Mouse (Mus musculus) heart, embryonic 13.5 days (tissue): Measurements from ENCODE around the gene Oxnad1. TPM values are rescaled to one million over a fixed set of nuclear protein-coding genes. Genes with fewer than 3 reads are reported as not detected.
"Not testable (repeated sequence)": the region's sequence is repeated elsewhere in the genome, so short reads cannot be mapped to it uniquely, and the experiment has no call there.

ENCODE experiments used
- ATAC-seq: fragments of 200-750 bp; cut with Nextera tagmentation; 2 replicates; pipeline ENCODE4 v1.8.0; 2017; ENCODE audit warnings: moderate TSS enrichment; ENCODE audit not compliant: insufficient number of reproducible peaks, low FRiP score, low TSS enrichment; ENCODE audit errors: extremely low read depth
- H3K27ac ChIP-seq: fragments of 300-500 bp; sonication (generic); replicated peaks from 2 replicates; pipeline ENCODE4 v1.5.1; 2015; ENCODE audit warnings: moderate library complexity, mild to moderate bottlenecking, inconsistent platforms
- H3K27me3 ChIP-seq: fragments of 300-500 bp; sonication (generic); replicated peaks from 2 replicates; pipeline ENCODE4 v1.6.1; 2015; ENCODE audit warnings: mild to moderate bottlenecking, inconsistent platforms
- H3K36me3 ChIP-seq: fragments of 300-500 bp; sonication (generic); 2 replicates; pipeline ENCODE4 v1.6.1; 2015; ENCODE audit warnings: mild to moderate bottlenecking, inconsistent platforms
- H3K4me1 ChIP-seq: fragments of 300-500 bp; sonication (generic); 2 replicates; pipeline ENCODE4 v1.6.1; 2015; ENCODE audit warnings: inconsistent platforms
- H3K4me2 ChIP-seq: fragments of 300-500 bp; sonication (generic); 2 replicates; pipeline ENCODE4 v1.6.1; 2015; ENCODE audit warnings: inconsistent platforms, mild to moderate bottlenecking, moderate library complexity
- H3K4me3 ChIP-seq: fragments of 300-500 bp; sonication (generic); 2 replicates; pipeline ENCODE4 v1.5.1; 2015; ENCODE audit warnings: moderate library complexity, mild to moderate bottlenecking, inconsistent platforms
- H3K9ac ChIP-seq: fragments of 300-500 bp; sonication (generic); 2 replicates; pipeline ENCODE4 v1.6.1; 2015; ENCODE audit warnings: inconsistent platforms, mild to moderate bottlenecking, moderate library complexity
- H3K9me3 ChIP-seq: fragments of 300-500 bp; sonication (generic); 2 replicates; pipeline ENCODE4 v1.6.1; 2016; ENCODE audit warnings: inconsistent platforms
- WGBS: fragments of 180-500 bp; shearing (Covaris S2); methylation state at CpG from one replicate; pipeline ENCODE4 v1.1.7; 2015; ENCODE audit warnings: mixed read lengths; 5-methylcytosine and 5-hydroxymethylcytosine counted together
- polyA plus RNA-seq: library from polyadenylated mRNA; unstranded; fragments of >200 nt; fragmentation: Nextera tagmentation; extraction: Ambion mirVana; gene quantifications from 2 replicates; pipeline ENCODE4 v1.2.1, GENCODE M21; 2015

Oxnad1 gene
- polyA plus RNA-seq, 1 experiment from 2014 or later, result 31.9 TPM

DNA sequence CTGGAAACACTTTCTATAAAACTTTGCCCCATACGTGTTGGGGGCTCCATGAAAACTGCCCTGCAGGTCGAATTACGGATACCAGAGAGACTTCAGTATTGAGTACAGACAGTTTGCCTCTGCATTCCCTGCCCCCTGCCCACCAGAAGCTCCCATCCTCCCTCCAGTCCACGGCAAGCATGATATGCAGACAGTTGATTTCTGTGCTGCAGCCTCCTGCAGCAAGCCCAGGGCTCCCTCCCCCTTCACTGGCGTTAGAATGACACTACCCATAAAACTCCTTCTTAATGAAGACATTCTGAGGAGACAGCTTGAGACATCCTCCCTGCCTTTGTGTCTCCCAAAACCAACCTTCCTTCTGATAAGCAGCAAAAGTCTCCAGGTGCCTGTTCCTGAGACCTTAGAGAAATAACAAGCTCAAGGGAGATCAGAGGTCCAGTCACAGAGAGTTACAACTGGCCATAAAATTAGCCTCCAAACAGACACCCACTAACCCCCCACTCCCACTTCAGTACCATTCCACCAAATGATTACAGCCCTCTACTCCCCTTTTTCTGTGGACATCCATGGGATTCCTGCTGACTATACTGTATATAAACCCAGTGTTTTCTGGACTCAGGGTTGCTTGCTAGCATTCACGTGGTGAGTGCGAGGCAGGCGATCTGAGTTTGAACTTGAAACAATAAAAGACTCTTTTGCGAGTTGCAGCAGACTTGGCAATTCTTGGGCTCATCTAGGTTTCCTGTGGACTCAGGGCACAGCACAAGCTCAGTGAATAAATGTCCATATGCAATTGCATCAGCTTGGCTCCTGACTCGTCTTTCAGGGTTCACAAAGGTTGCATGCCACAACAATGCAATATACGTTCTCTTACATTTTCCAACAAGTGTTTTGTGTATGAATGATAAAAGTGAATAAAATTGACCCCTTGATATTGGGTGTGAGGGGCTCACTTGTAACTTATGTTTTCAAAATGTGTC, 36.1 kb downstream of the Oxnad1 start:
- no peaks in the 10 kb centered on the region for H3K9me3 ChIP-seq
- no peaks in the 10 kb centered on the region for H3K4me1 ChIP-seq
- H3K27ac ChIP-seq, result peak overlapping the region; percentile 46; the same call in 1 of the 2 replicates
- H3K36me3 ChIP-seq, result no peaks in the 10 kb centered on the region
- no peak overlapping the region for H3K9ac ChIP-seq
- H3K27me3 ChIP-seq, result no peaks in the 10 kb centered on the region
- 65% methylated on average over 11 of the region's 11 CpGs for WGBS
- H3K4me3 ChIP-seq, result no peak overlapping the region
- H3K4me2 ChIP-seq, result no peak overlapping the region
- ATAC-seq, result no peak

DNA sequence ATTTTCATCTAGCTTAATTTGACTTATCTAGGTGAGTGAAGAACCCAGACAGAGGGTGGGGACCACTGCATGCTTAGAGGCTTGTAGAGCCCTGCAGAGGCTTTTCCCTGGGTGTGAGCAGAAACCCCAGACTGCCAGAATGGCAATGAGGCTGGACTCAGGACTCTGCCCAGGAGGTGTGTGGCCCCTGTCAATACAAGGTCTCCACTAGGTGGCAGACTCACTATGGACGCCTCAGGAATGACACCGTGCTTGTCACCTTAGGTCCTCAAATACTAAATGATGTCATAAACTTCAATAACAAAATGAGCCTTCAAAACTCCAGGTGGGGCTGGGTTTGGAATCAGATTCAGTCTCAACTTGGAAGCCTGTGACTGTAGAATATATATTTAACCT, 36.7 kb downstream of the Oxnad1 start:
- no peaks in the 10 kb centered on the region for H3K9me3 ChIP-seq

DNA sequence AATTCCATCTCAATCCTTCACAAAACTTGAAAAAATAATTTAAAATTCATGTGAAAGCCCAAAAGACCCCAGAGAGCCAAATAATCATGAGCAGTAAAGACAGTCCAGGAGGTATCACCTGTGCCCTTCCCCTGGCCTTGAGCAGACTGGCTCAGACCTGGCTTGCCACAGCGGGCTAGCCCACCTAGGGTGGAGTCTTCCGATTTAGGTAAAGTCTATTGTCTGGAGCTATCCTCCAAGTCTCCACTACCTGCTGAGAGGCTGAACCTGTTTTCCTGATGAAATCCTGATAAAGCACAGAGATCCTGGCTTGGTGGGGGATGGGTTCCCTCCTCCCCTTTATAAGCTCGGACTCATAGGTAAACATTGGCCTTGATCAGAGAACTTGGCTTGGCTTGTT, 39.1 kb downstream of the Oxnad1 start:
- H3K4me3 ChIP-seq, result no peak overlapping the region
- H3K36me3 ChIP-seq, result no peaks in the 10 kb centered on the region
- no peak overlapping the region for H3K4me2 ChIP-seq
- no peak for ATAC-seq
- H3K27ac ChIP-seq, result no peak overlapping the region
- no peaks in the 10 kb centered on the region for H3K4me1 ChIP-seq
- no peak overlapping the region for H3K9ac ChIP-seq
- no peaks in the 10 kb centered on the region for H3K27me3 ChIP-seq
- H3K9me3 ChIP-seq, result no peaks in the 10 kb centered on the region
- WGBS, result 70% methylated on average over 3 of the region's 3 CpGs

More for the DNA sequence above, 36.7 kb downstream of the Oxnad1 start:
- H3K27me3 ChIP-seq, result no peaks in the 10 kb centered on the region
- WGBS, result 48% methylated on average over 2 of the region's 2 CpGs
- H3K36me3 ChIP-seq, result no peaks in the 10 kb centered on the region
- ATAC-seq, result no peak
- H3K4me2 ChIP-seq, result no peak overlapping the region
- H3K4me3 ChIP-seq, result no peak overlapping the region
- no peak overlapping the region for H3K27ac ChIP-seq
- H3K9ac ChIP-seq, result no peak overlapping the region
- H3K4me1 ChIP-seq, result no peaks in the 10 kb centered on the region

DNA sequence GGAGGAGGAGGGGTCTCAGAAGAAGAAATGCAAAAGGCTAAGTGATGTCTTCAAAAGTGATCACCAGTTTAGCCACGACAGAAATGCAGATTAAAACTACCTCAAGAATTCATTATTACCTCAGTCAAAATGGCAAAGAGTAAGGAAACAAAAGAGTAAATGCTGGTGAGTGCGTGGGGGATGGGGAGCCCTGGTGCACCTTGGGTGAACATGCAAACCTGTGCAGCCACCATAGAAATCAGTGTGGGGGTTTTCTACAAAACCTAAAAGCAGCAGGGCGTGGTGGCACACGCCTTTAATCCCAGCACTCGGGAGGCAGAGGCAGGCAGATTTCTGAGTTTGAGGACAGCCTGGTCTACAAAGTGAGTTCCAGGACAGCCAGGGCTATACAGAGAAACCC, 40.1 kb downstream of the Oxnad1 start:
- 81% methylated on average over 5 of the region's 5 CpGs for WGBS
- not testable (repeated sequence) for H3K4me2 ChIP-seq, H3K36me3 ChIP-seq, H3K27me3 ChIP-seq, H3K4me1 ChIP-seq, H3K27ac ChIP-seq, H3K9ac ChIP-seq, H3K4me3 ChIP-seq, H3K9me3 ChIP-seq, ATAC-seq

DNA sequence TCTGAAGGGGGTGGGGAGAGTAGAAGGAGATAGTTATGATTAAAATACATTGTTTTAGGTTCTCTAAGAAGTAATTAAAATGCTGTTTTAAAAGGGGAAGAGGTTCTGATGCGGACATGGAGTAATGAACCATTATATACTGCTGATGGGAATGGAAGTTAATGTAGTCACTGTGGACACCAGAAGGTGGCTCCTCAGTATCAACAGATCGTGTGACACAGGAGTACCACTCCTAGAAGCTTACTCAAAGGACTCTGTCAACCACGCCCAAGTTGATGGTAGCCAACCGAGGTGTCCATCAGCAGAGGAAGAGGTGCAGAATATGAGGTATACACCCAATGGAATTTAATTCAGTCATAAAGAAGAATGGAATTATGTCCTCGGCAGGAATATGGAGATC, 43.2 kb downstream of the Oxnad1 start:
- no peaks in the 10 kb centered on the region for H3K36me3 ChIP-seq
- 57% methylated on average over 5 of the region's 5 CpGs for WGBS
- H3K9ac ChIP-seq, result no peak overlapping the region
- no peak overlapping the region for H3K4me3 ChIP-seq
- peaks cover 6% of the 10 kb centered on the region for H3K4me1 ChIP-seq
- H3K9me3 ChIP-seq, result no peaks in the 10 kb centered on the region
- no peak for ATAC-seq
- H3K4me2 ChIP-seq, result no peak overlapping the region
- no peak overlapping the region for H3K27ac ChIP-seq
- no peaks in the 10 kb centered on the region for H3K27me3 ChIP-seq

DNA sequence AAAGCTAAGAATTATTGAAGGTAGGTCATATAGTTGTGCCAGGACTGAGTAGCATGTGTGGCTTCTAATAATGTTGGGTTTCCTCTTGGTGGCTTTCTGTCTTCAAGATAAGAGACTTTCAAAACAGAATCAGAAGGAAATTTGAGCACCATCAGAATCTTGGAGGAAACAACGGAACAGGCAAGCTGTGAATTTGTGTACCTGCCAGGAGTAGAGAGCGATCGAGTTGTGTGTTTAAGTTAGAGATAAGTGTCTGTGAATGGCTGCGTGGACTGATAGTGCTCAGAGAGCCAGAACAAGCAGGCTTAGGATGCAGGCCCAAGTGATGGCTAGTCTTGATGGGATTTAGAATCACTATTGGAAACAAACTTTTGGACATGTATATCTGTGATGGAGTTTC, 46.7 kb downstream of the Oxnad1 start:
- no peak for ATAC-seq
- no peak overlapping the region for H3K9ac ChIP-seq
- H3K9me3 ChIP-seq, result no peaks in the 10 kb centered on the region
- WGBS, result 25% methylated on average over 4 of the region's 4 CpGs
- H3K27ac ChIP-seq, result no peak overlapping the region
- H3K27me3 ChIP-seq, result no peaks in the 10 kb centered on the region
- H3K4me3 ChIP-seq, result no peak overlapping the region
- no peak overlapping the region for H3K4me2 ChIP-seq
- peaks cover 33% of the 10 kb centered on the region for H3K4me1 ChIP-seq
- no peaks in the 10 kb centered on the region for H3K36me3 ChIP-seq

DNA sequence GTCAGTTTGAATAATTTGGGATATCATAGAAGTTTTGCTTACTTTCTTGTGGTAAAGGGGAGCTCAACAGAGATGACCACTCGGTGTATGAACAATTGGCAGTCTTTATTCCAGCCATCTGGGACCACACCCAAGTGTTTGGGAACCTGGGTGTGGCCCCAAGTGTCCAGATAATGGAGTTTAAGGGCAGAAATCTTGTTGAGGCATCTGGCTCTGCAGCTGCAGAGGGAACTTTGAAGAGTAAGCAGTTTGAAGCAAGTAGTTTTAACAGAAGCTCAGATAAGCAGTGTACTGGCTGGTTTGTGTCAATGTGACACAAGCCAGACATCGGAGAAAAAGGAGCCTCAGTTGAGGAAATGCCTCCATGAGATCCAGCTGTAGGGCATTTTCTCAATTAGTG, 49.1 kb downstream of the Oxnad1 start:
- 15% methylated on average over 2 of the region's 2 CpGs for WGBS
- Histone ChIP-seq H3K4me3 (no peak overlapping the region), H3K9ac (peak overlapping the region; percentile 24; the same call in 1 of the 2 replicates), H3K27me3 (no peaks in the 10 kb centered on the region), H3K4me2 (peak overlapping the region; percentile 36), H3K9me3 (no peaks in the 10 kb centered on the region), H3K36me3 (no peaks in the 10 kb centered on the region), H3K4me1 (peaks cover 33% of the 10 kb centered on the region), H3K27ac (peak overlapping the region; percentile 53)
- no peak for ATAC-seq

DNA sequence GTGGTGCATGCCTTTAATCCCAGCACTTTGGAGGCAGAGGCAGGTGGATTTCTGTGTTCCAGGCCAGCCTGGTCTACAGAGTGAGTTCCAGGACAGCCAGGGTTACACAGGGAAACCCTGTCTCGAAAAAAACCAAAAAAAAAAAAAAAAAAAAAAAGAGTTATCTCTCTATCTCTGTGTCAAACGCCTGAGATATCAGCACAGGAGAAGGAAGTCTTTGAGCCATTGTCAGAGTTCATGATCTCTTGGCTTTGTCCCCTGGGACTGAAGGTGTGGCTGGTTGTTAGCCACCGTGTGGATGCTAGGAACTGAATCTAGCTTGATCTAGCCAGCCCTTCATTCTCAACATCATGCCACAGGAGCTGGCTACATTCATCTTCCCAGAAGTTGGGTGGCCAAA, 51.3 kb downstream of the Oxnad1 start:
- H3K9ac ChIP-seq, ATAC-seq, H3K27me3 ChIP-seq, H3K4me2 ChIP-seq, H3K4me3 ChIP-seq, H3K27ac ChIP-seq, H3K9me3 ChIP-seq, H3K36me3 ChIP-seq: not testable (repeated sequence)
- 38% methylated on average over 3 of the region's 3 CpGs for WGBS
- peaks cover 33% of the 10 kb centered on the region for H3K4me1 ChIP-seq

DNA sequence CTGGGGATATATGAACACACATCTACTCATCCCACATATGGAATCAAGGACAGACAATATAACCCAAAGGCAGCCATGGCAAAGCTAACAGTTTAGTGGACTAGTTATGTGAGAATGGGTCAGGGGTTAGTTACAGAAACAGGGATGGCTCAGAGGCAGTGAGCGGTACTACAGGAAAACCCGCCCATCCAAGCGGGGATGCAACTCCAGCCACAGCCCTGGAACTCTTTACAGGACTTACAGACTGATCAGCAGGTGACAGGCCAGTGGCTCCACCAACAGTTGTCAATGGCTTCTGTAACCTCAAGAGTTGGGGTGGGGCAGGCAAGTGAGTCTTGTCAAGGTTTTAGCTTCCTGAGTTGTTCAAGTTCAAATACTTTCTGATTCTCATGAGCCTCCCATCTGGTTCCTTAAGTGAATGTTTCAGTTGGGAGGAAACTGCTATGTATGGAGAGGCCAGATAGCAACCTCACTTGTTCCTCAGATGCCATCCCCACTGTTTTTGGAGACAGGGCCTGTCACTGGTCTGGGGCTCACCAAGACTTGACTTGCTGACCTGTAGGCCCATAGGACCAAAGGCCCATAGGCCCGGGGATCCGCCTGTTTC, 55.3 kb downstream of the Oxnad1 start:
- WGBS, result 76% methylated on average over 5 of the region's 5 CpGs
- Histone ChIP-seq H3K36me3 (no peaks in the 10 kb centered on the region), H3K4me2 (no peak overlapping the region), H3K27me3 (no peaks in the 10 kb centered on the region), H3K27ac (no peak overlapping the region), H3K4me3 (no peak overlapping the region), H3K4me1 (peaks cover 7% of the 10 kb centered on the region), H3K9ac (no peak overlapping the region), H3K9me3 (no peaks in the 10 kb centered on the region)
- ATAC-seq, result no peak

DNA sequence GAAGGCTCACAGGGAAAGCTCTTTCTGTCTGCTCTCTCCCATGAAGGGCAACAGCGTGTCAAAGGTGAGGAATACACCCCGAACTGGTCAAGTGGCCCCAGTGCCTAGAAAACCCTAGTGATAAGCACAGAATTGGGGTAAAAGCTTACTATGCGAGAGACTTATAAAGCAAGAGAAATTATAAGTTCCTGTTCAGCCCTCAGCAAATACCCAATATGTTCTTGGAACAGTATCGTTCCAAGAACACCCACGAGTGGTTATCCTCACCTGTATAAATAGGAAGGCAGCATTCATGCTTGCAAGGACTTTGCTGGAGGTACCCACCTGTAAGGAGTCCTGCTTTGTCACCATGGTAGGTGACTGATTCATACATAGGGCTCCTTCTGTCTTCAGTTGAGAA, 56.5 kb downstream of the Oxnad1 start, which contains the start of gene Msmb:
TSS of gene Msmb (plus strand) at position 301 of the 400 bp plus-strand sequence.
- H3K27me3 ChIP-seq, result no peaks in the 10 kb centered on the region
- H3K9ac ChIP-seq, result no peak within 1 kb of the TSS
- WGBS, result 86% methylated on average over 5 of the region's 5 CpGs
- no peak for ATAC-seq
- H3K9me3 ChIP-seq, result no peaks in the 10 kb centered on the region
- H3K36me3 ChIP-seq, result no peaks in the 10 kb centered on the region
- no peak within 1 kb of the TSS for H3K27ac ChIP-seq
- H3K4me1 ChIP-seq, result no peaks in the 10 kb centered on the region
- H3K4me2 ChIP-seq, result no peak within 1 kb of the TSS
- no peak within 1 kb of the TSS for H3K4me3 ChIP-seq

DNA sequence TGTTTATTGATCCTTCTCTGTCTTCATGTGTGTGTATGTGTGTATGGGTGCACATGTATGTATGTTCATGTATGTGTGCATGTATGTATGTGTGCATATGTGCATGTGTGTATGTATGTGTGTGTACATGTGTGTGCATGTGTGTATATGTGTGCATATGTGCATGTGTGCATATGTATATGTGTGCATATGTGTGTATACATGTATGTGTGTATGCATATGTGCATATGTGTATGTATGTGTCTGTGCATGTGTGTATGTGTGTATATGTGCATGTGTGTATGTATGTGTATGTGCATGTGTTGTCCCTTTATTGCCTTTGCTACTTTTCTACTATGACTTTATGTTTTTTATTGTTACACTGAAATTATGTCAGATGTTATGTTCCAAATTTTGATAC, 59.6 kb downstream of the Oxnad1 start:
- no peaks in the 10 kb centered on the region for H3K9me3 ChIP-seq
- no peaks in the 10 kb centered on the region for H3K4me1 ChIP-seq
- no peak overlapping the region for H3K9ac ChIP-seq
- no peak overlapping the region for H3K4me3 ChIP-seq
- H3K36me3 ChIP-seq, result no peaks in the 10 kb centered on the region
- ATAC-seq, result no peak
- no peak overlapping the region for H3K4me2 ChIP-seq
- H3K27ac ChIP-seq, result no peak overlapping the region
- H3K27me3 ChIP-seq, result no peaks in the 10 kb centered on the region
